Mouse (Mus musculus) right cerebral cortex, postnatal 4 days (tissue): ENCODE measurements around the gene Tmcc1.
A peak's percentile ranks its signal among the peaks of the same experiment; 100 is the strongest.
"Not testable (repeated sequence)": the region's sequence is repeated elsewhere in the genome, so short reads cannot be mapped to it uniquely, and the experiment has no call there.

Source experiments
- DNase-seq: peaks from one replicate; pipeline ENCODE4 v3.0.0-alpha.2; 2022

Tmcc1 gene

DNA sequence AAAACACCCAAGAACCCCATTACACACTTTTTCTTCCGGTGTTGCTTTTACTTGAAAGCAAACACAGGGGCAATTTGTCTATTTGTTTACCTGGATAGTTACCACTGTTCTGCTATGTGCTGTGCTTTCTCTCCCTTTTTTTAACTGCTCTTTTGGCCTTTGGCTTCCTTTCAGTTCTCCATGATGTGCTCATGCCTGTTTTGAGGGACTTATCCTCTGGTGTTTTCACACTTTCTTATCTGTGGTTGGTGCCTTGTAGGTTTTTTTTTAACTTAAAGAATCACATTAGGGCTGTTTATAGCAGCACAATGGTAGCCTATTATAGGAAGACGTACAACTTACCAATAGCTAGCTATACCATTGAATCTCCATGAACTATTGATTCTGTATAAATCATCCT, 51.6 kb downstream of the Tmcc1 start:
- no peak for DNase-seq

DNA sequence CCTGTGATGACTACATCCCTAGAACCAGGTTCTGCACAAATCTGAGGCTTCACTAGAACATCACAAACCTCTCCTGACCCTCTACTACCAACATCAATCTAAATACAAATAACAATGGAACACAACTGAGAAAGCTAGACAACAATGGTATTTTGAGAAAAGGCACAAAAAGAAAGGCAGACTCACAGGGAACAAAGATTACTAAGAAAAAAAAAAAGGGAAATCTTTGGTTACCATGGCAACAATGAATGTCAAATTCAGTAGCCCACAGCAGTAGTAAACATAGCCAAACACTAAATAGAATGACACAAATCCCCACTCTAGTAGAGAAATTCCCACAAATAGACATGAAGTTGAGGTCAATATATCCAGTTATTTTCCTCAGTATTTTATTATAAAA, 52.5 kb downstream of the Tmcc1 start:
- DNase-seq, result no peak

- no peak for DNase-seq
These were observed 54.0 kb downstream of the Tmcc1 start for GRCm38 (mm10) chr6:116139143-116139856.

DNA sequence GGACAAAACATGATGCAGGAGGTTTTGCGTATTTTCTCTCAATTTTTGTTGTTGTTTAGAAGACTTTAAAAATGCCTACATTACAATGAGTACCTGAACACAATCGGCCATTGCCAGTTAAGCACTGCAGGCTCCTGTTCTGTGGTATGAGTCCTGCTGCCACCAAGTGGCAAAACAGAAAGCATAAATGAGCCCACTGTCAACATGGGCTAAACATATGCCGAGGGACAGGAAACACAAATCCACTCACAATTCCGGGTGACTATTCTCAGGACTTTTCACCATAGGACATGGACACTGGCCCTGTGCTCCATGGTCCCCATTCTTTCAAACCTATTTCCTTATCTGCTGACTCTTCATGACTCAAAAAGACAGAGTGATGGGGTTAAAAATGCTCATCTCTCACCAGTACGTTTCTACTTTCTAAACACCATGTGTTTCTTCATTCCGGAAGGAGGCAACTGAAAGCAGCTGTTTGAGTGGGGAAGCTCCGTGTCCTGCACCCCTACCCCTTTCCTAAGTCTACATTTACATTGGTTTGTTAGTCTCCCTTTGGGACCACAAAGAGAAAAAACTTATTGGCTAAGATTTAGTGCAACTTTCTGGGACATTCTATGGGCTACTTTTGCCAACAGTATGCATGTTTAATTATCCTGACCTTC, 57.2 kb downstream of the Tmcc1 start:
- DNase-seq, result no peak

- DNase-seq, result no peak
These were observed 59.5 kb downstream of the Tmcc1 start for GRCm38 (mm10) chr6:116133756-116134155.

DNA sequence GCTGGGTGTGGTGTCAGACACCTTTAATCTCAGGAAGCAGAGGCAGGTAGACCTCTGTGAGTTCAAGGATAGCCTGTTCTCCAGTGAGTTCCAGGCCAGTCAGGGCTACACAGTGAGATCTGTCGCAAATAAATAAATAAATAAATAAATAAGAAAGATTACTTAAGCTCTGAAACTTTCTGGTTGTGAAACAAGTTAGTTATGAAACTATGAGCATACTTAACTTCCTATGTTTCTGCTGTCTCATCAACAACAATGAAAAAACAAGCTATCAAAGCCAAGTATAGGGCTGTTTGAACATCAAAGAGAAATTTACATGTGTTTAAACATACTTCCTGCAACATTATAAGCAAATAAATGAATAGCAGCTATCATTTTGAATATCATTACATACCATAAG, 61.5 kb downstream of the Tmcc1 start:
- DNase-seq, result no peak

GRCm38 (mm10) chr6:116128710-116129109, 64.6 kb downstream of the Tmcc1 start:
- no peak for DNase-seq

DNA sequence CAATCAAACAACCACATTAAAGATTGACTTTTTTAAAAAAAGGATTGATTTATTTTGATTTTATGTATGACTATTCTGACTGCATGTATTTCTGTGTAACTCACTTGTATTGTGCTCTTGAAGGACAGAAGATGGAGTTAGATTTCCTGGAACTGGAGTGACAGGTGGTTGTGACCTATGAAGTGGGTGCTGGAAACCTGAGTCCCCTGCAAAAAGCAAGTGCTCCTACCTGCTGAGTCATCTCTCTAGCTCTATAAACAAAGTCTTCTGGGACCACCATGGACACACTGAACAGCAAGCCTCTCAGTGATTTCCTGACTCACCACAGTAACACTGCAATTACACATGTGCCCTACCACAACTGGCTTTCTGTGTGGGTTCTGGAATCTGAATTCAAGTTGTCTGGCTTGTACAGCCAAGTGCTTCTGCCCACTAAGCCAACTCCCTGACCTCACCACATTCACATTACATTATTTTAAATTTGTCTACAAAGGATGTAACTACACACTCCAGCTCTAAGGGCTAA, 65.3 kb downstream of the Tmcc1 start:
- no peak for DNase-seq

DNA sequence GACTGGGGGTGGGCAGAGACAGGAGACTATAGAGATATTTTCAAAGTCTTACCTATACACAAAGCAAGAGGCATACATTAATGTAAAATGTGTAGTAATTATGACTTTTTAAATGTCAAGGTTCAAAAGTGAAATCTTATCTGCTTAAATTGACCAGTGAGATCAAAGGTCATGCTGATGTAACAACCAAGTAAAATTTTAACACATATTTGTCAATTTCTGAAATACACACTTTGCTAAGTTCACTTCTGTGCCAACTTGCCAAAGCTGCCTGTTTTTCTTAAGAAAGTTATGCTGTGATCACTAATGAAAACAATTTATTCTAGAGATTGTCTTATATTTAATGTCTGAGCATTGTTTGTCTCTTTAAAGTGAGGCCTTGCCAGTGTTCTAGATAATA, 66.7 kb downstream of the Tmcc1 start:
- no peak for DNase-seq

DNA sequence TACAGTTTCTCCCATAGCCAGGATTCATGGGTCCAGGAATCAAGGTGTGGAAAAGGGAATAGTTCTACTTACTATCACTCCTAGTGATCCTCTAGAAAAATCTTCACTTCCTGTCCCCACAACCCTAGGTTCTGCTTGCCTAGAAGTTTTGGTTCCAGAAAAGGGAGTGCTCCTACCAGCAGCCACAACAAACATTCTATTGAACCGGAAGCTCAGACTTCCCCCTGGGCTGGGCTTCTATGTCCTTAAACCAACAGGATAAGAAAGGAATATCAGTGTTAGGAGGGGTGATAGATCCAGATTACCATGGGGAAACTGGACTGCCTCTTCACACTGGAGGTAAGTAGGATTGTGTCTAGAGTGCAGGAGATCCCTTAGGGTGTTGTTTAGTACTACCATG, 70.4 kb downstream of the Tmcc1 start:
- no peak for DNase-seq

DNA sequence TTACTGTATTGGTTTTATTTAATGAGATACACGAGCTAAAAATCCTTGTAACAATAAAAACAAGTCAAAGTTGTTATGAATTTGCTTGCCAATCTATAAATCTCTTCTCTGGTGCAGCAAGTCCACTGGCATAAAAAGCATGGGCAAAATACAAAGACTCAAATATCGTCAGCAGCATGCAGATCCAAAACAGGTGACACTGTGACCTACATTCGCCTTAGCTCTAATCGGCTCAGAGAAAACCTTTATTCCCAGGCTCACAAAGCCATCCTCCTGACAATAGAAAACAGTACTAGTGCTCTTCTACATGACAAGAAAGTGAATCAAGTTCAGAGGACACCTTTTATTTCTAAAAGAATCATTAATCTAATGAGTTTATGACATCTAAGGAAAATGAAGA, 73.6 kb downstream of the Tmcc1 start:
- no peak for DNase-seq

DNA sequence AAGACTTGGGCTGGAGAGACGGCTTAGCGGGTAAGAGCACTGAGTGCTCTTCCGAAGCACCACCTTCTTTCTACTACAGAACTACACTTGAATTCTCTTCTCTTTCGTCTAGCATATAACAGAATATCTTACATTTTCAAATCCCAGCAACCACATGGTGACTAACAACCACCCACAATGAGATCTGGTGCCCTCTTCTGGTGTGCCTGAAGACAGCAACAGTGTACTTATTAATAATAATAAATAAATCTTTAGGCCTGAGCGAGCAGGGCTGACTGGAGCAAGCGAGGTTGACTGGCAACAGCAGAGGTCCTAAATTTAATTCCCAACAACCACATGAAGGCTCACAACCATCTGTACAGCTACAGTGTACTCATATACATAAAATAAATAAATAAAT, 76.7 kb downstream of the Tmcc1 start:
- DNase-seq, result not testable (repeated sequence)

- no peak for DNase-seq
These were observed 82.7 kb downstream of the Tmcc1 start for GRCm38 (mm10) chr6:116110588-116110987.

DNA sequence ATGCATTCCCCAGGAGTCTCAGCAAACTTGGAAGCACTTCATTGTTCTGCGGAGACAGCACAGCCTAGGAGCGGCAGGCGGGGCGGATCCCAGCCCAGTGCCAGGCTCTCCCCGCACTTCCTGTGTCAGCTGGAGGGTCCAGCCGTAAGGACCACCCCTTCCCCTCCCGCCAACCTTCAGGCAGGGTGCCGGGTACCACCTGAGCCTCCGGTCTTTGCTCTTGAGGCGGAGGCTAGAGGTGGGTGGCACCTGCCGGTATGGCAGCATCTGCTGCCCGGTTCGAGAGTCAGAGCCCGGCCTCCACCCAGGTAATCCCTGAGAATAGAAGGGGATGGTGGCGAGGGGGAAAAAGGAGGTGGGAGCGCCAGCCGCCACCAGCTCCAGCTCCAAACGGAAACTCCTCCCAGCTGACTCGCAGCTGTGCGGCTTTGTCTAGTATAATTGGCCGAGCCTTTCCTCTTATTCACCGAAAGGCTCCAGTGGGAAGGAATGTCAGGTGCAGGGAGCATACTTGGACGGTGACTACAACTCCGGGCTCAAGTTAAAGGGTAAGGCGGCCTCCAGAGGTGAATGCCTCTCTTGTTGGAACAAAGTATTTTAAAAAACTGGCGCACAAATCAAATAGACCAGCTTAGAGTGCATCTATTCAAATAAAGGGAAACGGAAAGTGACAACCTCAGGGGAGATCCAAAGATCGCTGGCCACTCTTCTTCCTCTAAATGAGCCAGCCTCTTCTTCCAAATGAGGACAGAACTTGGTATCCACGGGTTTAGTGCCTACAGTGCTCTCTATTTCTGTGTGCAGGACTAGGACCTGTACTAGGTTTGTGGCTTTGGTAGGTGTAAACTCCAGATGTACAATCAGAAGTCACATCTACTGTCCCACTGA, 85.6 kb downstream of the Tmcc1 start:
- DNase-seq, result peak; percentile 38

GRCm38 (mm10) chr6:116106967-116107470, 86.3 kb downstream of the Tmcc1 start:
- DNase-seq, result no peak

- no peak for DNase-seq
These were observed 95.7 kb downstream of the Tmcc1 start for GRCm38 (mm10) chr6:116097579-116097978.

DNA sequence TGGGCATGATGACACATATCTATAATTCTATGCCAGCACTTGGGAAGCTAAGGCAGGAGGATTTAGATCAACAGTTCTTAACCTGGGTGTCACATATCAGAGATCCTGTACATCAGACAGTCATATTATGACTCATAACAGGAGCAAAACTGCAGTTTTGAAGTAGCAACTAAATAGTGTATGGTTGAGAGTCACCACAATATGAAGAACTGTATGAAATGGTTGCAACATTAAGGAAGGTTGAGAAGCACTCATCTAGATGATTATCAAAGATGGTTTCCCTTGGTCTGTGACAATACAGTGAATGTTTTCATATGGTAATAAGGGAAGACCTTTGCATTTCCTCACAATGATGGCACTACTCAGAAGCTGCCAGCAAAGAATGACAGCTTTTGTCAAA, 103.9 kb downstream of the Tmcc1 start:
- no peak for DNase-seq

DNA sequence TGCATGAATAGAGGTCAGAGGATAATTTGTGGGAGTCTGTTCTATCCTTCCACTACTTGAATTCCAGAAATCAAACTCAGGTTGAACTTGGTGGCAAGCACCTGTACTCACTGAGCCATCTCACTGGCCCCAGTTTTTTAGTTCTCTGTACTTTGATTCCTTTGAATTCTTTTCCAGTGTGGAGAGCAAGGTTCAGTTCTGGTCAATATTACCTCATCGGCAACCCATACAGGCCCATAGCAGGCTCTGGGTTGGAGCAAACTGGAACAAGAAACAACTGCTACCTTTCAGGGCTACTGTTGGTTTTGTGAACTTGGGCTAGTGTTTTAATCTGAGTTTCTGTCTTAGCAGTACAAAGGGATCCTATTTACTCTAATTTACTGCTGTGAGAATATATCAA, 107.2 kb downstream of the Tmcc1 start:
- no peak for DNase-seq

DNA sequence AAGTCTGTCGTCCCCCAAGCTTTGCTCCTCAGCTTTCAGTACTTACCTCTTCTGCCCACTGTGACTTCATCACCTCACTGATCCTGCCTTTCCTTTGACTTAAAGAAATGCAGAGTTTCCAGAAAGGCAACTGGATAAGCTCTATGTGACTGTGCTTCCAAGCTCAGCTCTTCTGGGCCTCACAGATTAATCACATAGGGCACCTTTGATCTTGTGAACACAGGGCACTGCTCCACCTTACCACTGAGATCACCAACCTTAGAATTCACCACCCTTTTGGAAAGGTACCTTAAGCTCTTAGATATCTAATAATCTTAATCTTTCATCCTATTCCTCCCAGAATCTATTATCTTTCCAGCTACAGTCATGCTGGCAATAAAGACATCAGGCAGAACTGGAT, 111.0 kb downstream of the Tmcc1 start:
- no peak for DNase-seq

DNA sequence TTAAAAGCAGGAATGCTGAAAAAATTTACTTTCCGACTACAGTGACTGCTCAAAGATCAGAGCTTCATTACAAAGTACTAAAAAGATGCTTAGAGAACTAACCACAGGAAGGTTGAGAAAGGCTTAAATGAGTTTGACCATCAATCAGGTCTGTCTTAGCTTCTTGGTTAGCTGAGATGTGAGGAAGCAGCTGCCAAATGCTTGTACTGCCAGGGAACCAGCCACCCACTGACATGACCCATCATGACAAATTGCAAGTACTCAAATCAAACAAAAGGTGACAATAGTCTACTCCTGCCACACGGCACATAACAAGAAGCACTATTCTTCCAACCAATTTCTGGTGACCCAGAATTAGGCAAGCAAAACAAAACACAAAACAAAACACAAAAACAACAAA, 111.9 kb downstream of the Tmcc1 start:
- DNase-seq, result no peak

DNA sequence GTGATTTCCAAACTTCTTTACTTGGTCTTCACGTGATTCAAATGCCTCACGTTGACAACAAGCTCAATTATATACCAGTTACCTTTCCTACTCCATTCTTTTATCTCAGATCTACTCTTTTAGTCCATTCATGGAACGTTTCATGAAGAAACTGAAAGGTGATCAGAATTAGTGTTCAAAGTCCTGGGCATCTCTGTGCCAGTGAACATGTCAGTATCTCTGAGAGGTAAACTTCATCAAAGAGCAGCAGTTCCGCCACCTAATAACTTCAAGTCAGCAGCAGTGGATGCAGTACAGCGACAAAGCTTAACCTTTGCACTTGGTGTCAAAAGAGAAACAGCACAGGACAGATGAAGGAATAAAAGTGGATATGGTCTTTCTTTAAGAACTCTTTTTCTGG, 112.5 kb downstream of the Tmcc1 start:
- DNase-seq, result no peak

- no peak for DNase-seq
These were observed 115.7 kb downstream of the Tmcc1 start for GRCm38 (mm10) chr6:116077608-116078007.

DNA sequence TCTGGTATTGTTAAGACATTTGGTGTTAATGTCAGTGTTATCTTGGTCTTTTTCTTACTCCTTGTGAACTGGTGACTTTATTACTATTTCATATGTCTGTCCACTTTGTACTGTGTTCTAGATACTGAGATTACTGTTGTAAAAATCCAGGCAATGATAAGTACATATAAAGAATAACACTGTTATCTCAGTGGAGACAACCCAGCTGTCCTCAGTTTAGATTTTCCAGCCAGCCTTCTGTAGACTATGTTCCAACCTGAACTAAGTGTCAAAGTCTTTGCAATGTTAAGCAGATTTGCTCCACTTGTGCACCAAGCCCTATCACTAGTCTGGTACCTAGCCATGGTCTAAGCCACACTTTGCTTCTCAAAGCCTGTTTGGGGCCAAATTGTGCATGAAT, 118.4 kb downstream of the Tmcc1 start:
- DNase-seq, result no peak
